Mouse (Mus musculus): ENCODE data around the gene Hephl1. TPM values are rescaled to one million over a fixed set of nuclear protein-coding genes. Genes with fewer than 3 reads are reported as not detected.
A peak's percentile ranks its signal among the peaks of the same experiment; 100 is the strongest.

Gene Hephl1
- polyA plus RNA-seq, 1 experiment from 2014 or later, result 0.03 TPM

- no peak for ATAC-seq (replicated peaks; ENCODE audit: insufficient number of reproducible peaks, insufficient read depth, low FRiP score, low read depth)
- H3K27ac ChIP-seq, result no peak overlapping the region
- H3K4me2 ChIP-seq, result no peak overlapping the region
- peaks cover 16% of the 10 kb centered on the region; the same call in 1 of the 2 replicates for H3K4me1 ChIP-seq (replicated peaks)
- H3K9me3 ChIP-seq (replicated peaks), result no peaks in the 10 kb centered on the region
- WGBS, result 62% methylated on average over 5 of the region's 5 CpGs
- H3K9ac ChIP-seq, result no peak overlapping the region
- H3K27me3 ChIP-seq, result no peaks in the 10 kb centered on the region
- no peaks in the 10 kb centered on the region for H3K36me3 ChIP-seq
- H3K4me3 ChIP-seq, result no peak overlapping the region
These were observed 78.2 kb downstream of the Hephl1 start for GRCm38 (mm10) chr9:15033568-15034160.

- Histone ChIP-seq H3K4me2 (no peak overlapping the region), H3K4me3 (no peak overlapping the region), H3K4me1 (replicated peaks) (peaks cover 16% of the 10 kb centered on the region; the same call in 1 of the 2 replicates), H3K9ac (no peak overlapping the region), H3K27ac (no peak overlapping the region), H3K36me3 (no peaks in the 10 kb centered on the region), H3K27me3 (no peaks in the 10 kb centered on the region), H3K9me3 (replicated peaks) (no peaks in the 10 kb centered on the region)
- no peak for ATAC-seq (replicated peaks; ENCODE audit: insufficient number of reproducible peaks, insufficient read depth, low FRiP score, low read depth)
- WGBS, result 92% methylated on average over 4 of the region's 4 CpGs
These were observed 79.1 kb downstream of the Hephl1 start for GRCm38 (mm10) chr9:15032797-15033196.

GRCm38 (mm10) chr9:15030771-15031170, 81.1 kb downstream of the Hephl1 start:
- 43% methylated on average over 8 of the region's 8 CpGs for WGBS
- Histone ChIP-seq H3K4me3 (no peak overlapping the region), H3K27me3 (no peaks in the 10 kb centered on the region), H3K36me3 (no peaks in the 10 kb centered on the region), H3K9ac (no peak overlapping the region), H3K27ac (no peak overlapping the region), H3K9me3 (replicated peaks) (no peaks in the 10 kb centered on the region), H3K4me2 (no peak overlapping the region), H3K4me1 (replicated peaks) (peaks cover 13% of the 10 kb centered on the region; the same call in 1 of the 2 replicates)
- peak; percentile 65; the same call in 1 of the 2 replicates for ATAC-seq (replicated peaks; ENCODE audit: insufficient number of reproducible peaks, insufficient read depth, low FRiP score, low read depth)

- Histone ChIP-seq H3K4me3 (no peak overlapping the region), H3K9me3 (replicated peaks) (no peaks in the 10 kb centered on the region), H3K27ac (no peak overlapping the region), H3K4me2 (no peak overlapping the region), H3K9ac (no peak overlapping the region), H3K4me1 (replicated peaks) (0 out of 2 replicates have a peak, but pooled peaks cover 8% of the 10 kb centered on the region), H3K27me3 (no peaks in the 10 kb centered on the region), H3K36me3 (no peaks in the 10 kb centered on the region)
- no peak for ATAC-seq (replicated peaks; ENCODE audit: insufficient number of reproducible peaks, insufficient read depth, low FRiP score, low read depth)
- 48% methylated on average over 5 of the region's 5 CpGs for WGBS
These were observed 82.7 kb downstream of the Hephl1 start for GRCm38 (mm10) chr9:15029025-15029727.

- 0 out of 2 replicates have a peak, but pooled peaks cover 8% of the 10 kb centered on the region for H3K4me1 ChIP-seq (replicated peaks)
- no peaks in the 10 kb centered on the region for H3K36me3 ChIP-seq
- no peak overlapping the region for H3K4me3 ChIP-seq
- H3K9ac ChIP-seq, result no peak overlapping the region
- no peaks in the 10 kb centered on the region for H3K27me3 ChIP-seq
- H3K4me2 ChIP-seq, result no peak overlapping the region
- ATAC-seq (replicated peaks; ENCODE audit: insufficient number of reproducible peaks, insufficient read depth, low FRiP score, low read depth), result no peak
- no peaks in the 10 kb centered on the region for H3K9me3 ChIP-seq (replicated peaks)
- H3K27ac ChIP-seq, result no peak overlapping the region
- WGBS, result 60% methylated on average over 3 of the region's 3 CpGs
These were observed 84.2 kb downstream of the Hephl1 start for GRCm38 (mm10) chr9:15027725-15028124.

GRCm38 (mm10) chr9:15023049-15023448, 88.9 kb downstream of the Hephl1 start:
- H3K27ac ChIP-seq, result no peak overlapping the region
- no peaks in the 10 kb centered on the region for H3K4me1 ChIP-seq (replicated peaks)
- WGBS, result 95% methylated on average over 1 of the region's 1 CpGs
- H3K27me3 ChIP-seq, result no peaks in the 10 kb centered on the region
- H3K9me3 ChIP-seq (replicated peaks), result no peaks in the 10 kb centered on the region
- H3K9ac ChIP-seq, result no peak overlapping the region
- no peak for ATAC-seq (replicated peaks; ENCODE audit: insufficient number of reproducible peaks, insufficient read depth, low FRiP score, low read depth)
- no peaks in the 10 kb centered on the region for H3K36me3 ChIP-seq
- no peak overlapping the region for H3K4me3 ChIP-seq
- no peak overlapping the region for H3K4me2 ChIP-seq

- no peak overlapping the region for H3K27ac ChIP-seq
- H3K27me3 ChIP-seq, result peaks cover 3% of the 10 kb centered on the region; the same call in 1 of the 2 replicates
- WGBS, result 53% methylated on average over 9 of the region's 9 CpGs
- no peak for ATAC-seq (replicated peaks; ENCODE audit: insufficient number of reproducible peaks, insufficient read depth, low FRiP score, low read depth)
- no peaks in the 10 kb centered on the region for H3K36me3 ChIP-seq
- no peak overlapping the region for H3K4me3 ChIP-seq
- H3K9ac ChIP-seq, result no peak overlapping the region
- H3K9me3 ChIP-seq (replicated peaks), result no peaks in the 10 kb centered on the region
- no peaks in the 10 kb centered on the region for H3K4me1 ChIP-seq (replicated peaks)
- no peak overlapping the region for H3K4me2 ChIP-seq
These were observed 90.8 kb downstream of the Hephl1 start for GRCm38 (mm10) chr9:15021156-15021555.

GRCm38 (mm10) chr9:15020561-15021080, 91.3 kb downstream of the Hephl1 start:
- 88% methylated on average over 5 of the region's 5 CpGs for WGBS
- H3K4me1 ChIP-seq (replicated peaks), result no peaks in the 10 kb centered on the region
- H3K36me3 ChIP-seq, result no peaks in the 10 kb centered on the region
- no peaks in the 10 kb centered on the region for H3K9me3 ChIP-seq (replicated peaks)
- H3K4me2 ChIP-seq, result no peak overlapping the region
- no peak overlapping the region for H3K27ac ChIP-seq
- no peak for ATAC-seq (replicated peaks; ENCODE audit: insufficient number of reproducible peaks, insufficient read depth, low FRiP score, low read depth)
- H3K9ac ChIP-seq, result no peak overlapping the region
- no peak overlapping the region for H3K4me3 ChIP-seq
- peaks cover 3% of the 10 kb centered on the region; the same call in 1 of the 2 replicates for H3K27me3 ChIP-seq

GRCm38 (mm10) chr9:15018756-15019131, 93.2 kb downstream of the Hephl1 start:
- no peak overlapping the region for H3K4me3 ChIP-seq
- no peaks in the 10 kb centered on the region for H3K9me3 ChIP-seq (replicated peaks)
- 72% methylated on average over 5 of the region's 5 CpGs for WGBS
- no peak overlapping the region for H3K27ac ChIP-seq
- no peaks in the 10 kb centered on the region for H3K4me1 ChIP-seq (replicated peaks)
- H3K27me3 ChIP-seq, result peaks cover 17% of the 10 kb centered on the region; the same call in 1 of the 2 replicates
- no peak overlapping the region for H3K9ac ChIP-seq
- no peak overlapping the region for H3K4me2 ChIP-seq
- ATAC-seq (replicated peaks; ENCODE audit: insufficient number of reproducible peaks, insufficient read depth, low FRiP score, low read depth), result no peak
- no peaks in the 10 kb centered on the region for H3K36me3 ChIP-seq

- WGBS, result 69% methylated on average over 18 of the region's 18 CpGs
- H3K27ac ChIP-seq, result no peak overlapping the region
- H3K4me2 ChIP-seq, result no peak overlapping the region
- ATAC-seq (replicated peaks; ENCODE audit: insufficient number of reproducible peaks, insufficient read depth, low FRiP score, low read depth), result peak; percentile 37; the same call in 1 of the 2 replicates
- H3K4me3 ChIP-seq, result no peak overlapping the region
- no peak overlapping the region for H3K9ac ChIP-seq
- H3K27me3 ChIP-seq, result peaks cover 21% of the 10 kb centered on the region; the same call in 1 of the 2 replicates
- H3K4me1 ChIP-seq (replicated peaks), result no peaks in the 10 kb centered on the region
- H3K9me3 ChIP-seq (replicated peaks), result no peaks in the 10 kb centered on the region
- H3K36me3 ChIP-seq, result no peaks in the 10 kb centered on the region
These were observed 93.8 kb downstream of the Hephl1 start for GRCm38 (mm10) chr9:15017791-15018755.

All from heart, embryonic 15.5 days (tissue).